Mouse (Mus musculus) kidney, postnatal 0 days (tissue): ENCODE measurements around the gene Srsf5. TPM values are rescaled to one million over a fixed set of nuclear protein-coding genes. Genes with fewer than 3 reads are reported as not detected.
A peak's percentile ranks its signal among the peaks of the same experiment; 100 is the strongest.

ENCODE experiments used
- ATAC-seq: fragments of 200-750 bp; cut with Nextera tagmentation; replicated peaks from 2 replicates; pipeline ENCODE4 v1.8.0; 2017; ENCODE audit warnings: low read depth, moderate number of reproducible peaks, moderate TSS enrichment, moderate library complexity; ENCODE audit not compliant: low FRiP score
- DNase-seq: peaks from one replicate; pipeline ENCODE4 v3.0.0-alpha.2; 2016; ENCODE audit warnings: low spot score
- H3K27ac ChIP-seq: fragments of 300-500 bp; sonication (generic); 2 replicates; pipeline ENCODE4 v1.5.1; 2014; ENCODE audit warnings: mild to moderate bottlenecking
- H3K27me3 ChIP-seq: fragments of 300-500 bp; sonication (generic); 2 replicates; pipeline ENCODE4 v1.6.1; 2014; ENCODE audit warnings: low read length, mixed read lengths; ENCODE audit not compliant: insufficient read depth
- H3K36me3 ChIP-seq: fragments of 300-500 bp; sonication (generic); 2 replicates; pipeline ENCODE4 v1.6.1; 2014; ENCODE audit warnings: low read length, mixed read lengths; ENCODE audit not compliant: insufficient read depth
- H3K4me1 ChIP-seq: fragments of 300-500 bp; sonication (generic); replicated peaks from 2 replicates; pipeline ENCODE4 v1.6.1; 2014; ENCODE audit warnings: antibody characterized with exemption, low read length, mixed read lengths; ENCODE audit not compliant: insufficient read depth
- H3K4me2 ChIP-seq: fragments of 300-500 bp; sonication (generic); 2 replicates; pipeline ENCODE4 v1.6.1; 2014; ENCODE audit warnings: mild to moderate bottlenecking, low read length, moderate library complexity, mixed read lengths
- H3K4me3 ChIP-seq: fragments of 300-500 bp; sonication (generic); replicated peaks from 2 replicates; pipeline ENCODE4 v1.5.1; 2014; ENCODE audit warnings: low read depth, low read length
- H3K9ac ChIP-seq: fragments of 300-500 bp; sonication (generic); 2 replicates; pipeline ENCODE4 v1.6.1; 2014; ENCODE audit warnings: low read depth, low read length
- H3K9me3 ChIP-seq: fragments of 300-500 bp; sonication (generic); replicated peaks from 2 replicates; pipeline ENCODE4 v1.6.1; 2016; ENCODE audit warnings: low read length, inconsistent platforms, mixed read lengths
- CTCF ChIP-seq: IDR thresholded peaks from 2 replicates; pipeline ENCODE4 v1.5.1; 2016; ENCODE audit warnings: antibody characterized with exemption, low read depth, mild to moderate bottlenecking, moderate library complexity
- WGBS: fragments of 180-500 bp; shearing (Covaris S2); extraction: QIAGEN DNeasy Blood & Tissue Kit; methylation state at CpG from one replicate; pipeline ENCODE4 v1.1.7; 2014; 5-methylcytosine and 5-hydroxymethylcytosine counted together
- polyA plus RNA-seq: library from polyadenylated mRNA; unstranded; fragments of >200 nt; fragmentation: Nextera tagmentation; extraction: Ambion mirVana; gene quantifications from 2 replicates; pipeline ENCODE4 v1.2.1, GENCODE M21; 2015

Srsf5 gene
- 659 and 670 TPM in 2 replicates for polyA plus RNA-seq

DNA sequence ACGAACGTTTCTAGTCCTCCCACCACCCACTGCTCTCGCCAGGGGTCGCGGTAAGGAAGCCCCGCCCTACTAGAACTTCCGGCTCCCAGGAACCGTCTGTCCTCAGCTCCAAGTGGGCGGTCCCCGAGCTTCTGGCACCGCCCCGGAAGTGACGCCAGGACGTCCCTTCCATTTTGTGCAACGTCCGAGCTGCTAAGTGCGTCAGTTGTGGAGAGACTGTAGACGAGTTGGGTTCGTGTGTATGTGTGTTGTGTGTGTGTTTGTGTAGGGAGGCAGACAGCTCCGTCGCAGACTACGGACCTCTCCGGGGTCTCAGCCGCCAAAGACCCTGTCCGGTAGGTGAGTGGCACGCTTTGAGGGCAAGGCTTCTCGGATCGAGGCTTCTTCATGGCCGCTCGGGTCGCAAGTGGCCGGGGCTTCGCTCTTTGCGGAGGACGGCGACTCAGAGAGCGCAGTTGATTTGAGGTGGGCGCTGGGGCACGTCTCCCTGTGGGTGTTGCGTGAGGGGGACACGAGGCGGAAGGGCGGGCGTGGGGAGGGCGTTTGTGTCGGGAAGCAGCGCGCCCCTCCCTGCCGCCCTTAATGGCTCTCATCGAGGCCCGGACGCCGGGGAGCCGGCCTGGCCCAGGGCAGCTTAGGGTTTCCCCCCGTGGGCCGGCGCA is at the start of gene Srsf5:
TSS of gene Srsf5 (plus strand) at position 171 of the 662 bp plus-strand sequence.
- Histone ChIP-seq H3K9me3 (no peaks in the 10 kb centered on the region), H3K27me3 (no peaks in the 10 kb centered on the region), H3K4me1 (peaks cover 4% of the 10 kb centered on the region; the same call in 1 of the 2 replicates), H3K36me3 (peaks cover 23% of the 10 kb centered on the region), H3K9ac (peak within 1 kb of the TSS; percentile 99), H3K27ac (peak within 1 kb of the TSS; percentile 97), H3K4me3 (peak within 1 kb of the TSS; percentile 100), H3K4me2 (peak within 1 kb of the TSS; percentile 71)
- peak; percentile 90 for ATAC-seq
- WGBS, result under 1% methylated on average over 57 of the region's 57 CpGs
- peak; percentile 98 for DNase-seq
- TF ChIP-seq CTCF, result peak; percentile 66

DNA sequence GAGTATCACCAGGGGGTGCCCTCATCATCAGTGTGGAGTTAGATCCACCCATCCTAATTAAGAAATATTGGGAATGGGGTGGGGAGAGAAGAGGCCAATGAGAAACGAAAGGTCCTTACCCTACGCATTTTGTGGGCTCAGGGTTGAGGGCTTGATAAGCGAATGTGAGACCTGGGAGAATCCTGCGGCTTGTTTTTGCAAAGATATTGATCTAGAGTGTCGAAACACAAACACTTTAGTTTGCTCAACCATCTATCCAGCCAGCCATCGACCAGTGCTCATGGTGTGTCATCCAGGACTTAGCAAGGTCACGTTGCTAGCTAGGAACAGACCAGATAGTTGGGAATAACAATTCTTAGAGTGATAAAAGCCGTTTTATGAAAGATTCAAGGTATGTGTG is 35.7 kb upstream of the Srsf5 start:
- ATAC-seq (no peak), DNase-seq (no peak)
- Histone ChIP-seq H3K4me2 (no peak overlapping the region), H3K9ac (no peak overlapping the region), H3K4me3 (no peak overlapping the region), H3K9me3 (no peaks in the 10 kb centered on the region), H3K27me3 (no peaks in the 10 kb centered on the region), H3K27ac (no peak overlapping the region), H3K4me1 (no peaks in the 10 kb centered on the region), H3K36me3 (no peaks in the 10 kb centered on the region)
- no peak for TF ChIP-seq CTCF
- whole genome bisulfite sequencing, result 86% methylated on average over 8 of the region's 8 CpGs

DNA sequence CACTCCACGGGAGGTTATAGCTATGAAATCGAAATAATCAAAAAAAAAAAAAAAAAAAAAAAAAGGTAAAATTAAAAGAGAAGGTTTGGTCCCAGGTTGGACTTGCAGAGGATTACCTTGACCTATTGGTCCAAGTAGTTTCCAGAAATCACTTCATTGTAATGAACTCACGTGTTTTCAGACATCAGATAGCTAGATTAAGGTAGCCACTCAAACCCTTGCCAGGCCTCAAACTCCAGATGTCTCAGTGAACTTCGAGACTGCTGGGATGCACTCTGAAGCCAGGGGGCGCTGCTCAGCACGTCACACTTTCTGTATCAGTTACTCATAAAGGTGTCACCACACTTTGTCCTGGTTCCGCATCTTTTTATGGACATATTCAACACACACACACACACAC is 27.5 kb upstream of the Srsf5 start:
- no peak overlapping the region for H3K27ac ChIP-seq
- no peaks in the 10 kb centered on the region for H3K27me3 ChIP-seq
- H3K4me2 ChIP-seq, result no peak overlapping the region
- no peaks in the 10 kb centered on the region for H3K9me3 ChIP-seq
- H3K4me1 ChIP-seq, result no peaks in the 10 kb centered on the region
- TF ChIP-seq CTCF, result peak; percentile 51; the same call in 1 of the 2 replicates
- no peak overlapping the region for H3K4me3 ChIP-seq
- ATAC-seq (no peak), DNase-seq (no peak)
- H3K36me3 ChIP-seq, result no peaks in the 10 kb centered on the region
- WGBS, result 61% methylated on average over 7 of the region's 7 CpGs
- no peak overlapping the region for H3K9ac ChIP-seq

DNA sequence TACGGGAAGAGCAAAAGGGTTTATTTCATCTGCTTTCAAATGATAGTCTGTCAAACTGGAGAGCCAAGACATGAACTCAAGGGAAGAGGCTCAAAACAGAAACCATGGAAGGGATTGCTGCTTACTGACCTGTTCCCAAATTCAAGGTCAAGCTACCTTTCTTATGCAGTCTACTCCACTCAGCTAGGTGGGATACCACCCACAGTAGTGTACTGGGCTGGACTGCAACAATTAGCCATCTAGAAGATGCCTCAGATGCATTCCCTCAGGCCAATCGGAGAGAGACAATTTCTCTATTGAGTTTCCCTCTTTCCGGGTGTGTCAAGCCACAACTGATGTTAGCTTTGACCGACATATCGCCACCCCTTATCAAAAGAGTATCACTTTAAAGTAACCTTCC is 24.0 kb upstream of the Srsf5 start:
- Histone ChIP-seq H3K4me3 (no peak overlapping the region), H3K9me3 (no peaks in the 10 kb centered on the region), H3K9ac (no peak overlapping the region), H3K36me3 (no peaks in the 10 kb centered on the region), H3K4me1 (no peaks in the 10 kb centered on the region), H3K27me3 (no peaks in the 10 kb centered on the region), H3K4me2 (no peak overlapping the region), H3K27ac (no peak overlapping the region)
- no peak for ATAC-seq
- no peak for DNase-seq
- no peak for TF ChIP-seq CTCF
- 95% methylated on average over 5 of the region's 5 CpGs for WGBS

DNA sequence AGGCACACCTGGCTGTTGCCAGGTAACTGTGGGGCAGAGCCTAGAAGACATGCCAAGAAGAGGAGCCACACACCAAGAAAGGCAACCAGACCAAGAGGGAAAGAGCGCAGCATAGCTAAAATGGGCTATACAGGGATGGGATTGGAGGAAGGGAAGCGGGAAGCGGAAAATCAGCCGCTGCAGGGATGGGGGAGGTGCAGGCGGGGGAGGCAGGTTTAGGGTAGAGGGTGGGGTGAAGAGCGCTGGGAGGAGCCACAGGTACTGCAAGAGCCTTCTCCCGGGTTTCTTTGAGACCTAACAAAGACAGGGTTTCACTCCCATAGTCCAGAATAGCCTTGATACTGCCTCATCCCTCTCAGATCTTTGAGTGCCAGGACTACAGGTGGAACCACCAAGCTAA is 22.4 kb upstream of the Srsf5 start:
- DNase-seq (peak; percentile 36), ATAC-seq (no peak)
- peak overlapping the region; percentile 42 for H3K4me2 ChIP-seq
- H3K36me3 ChIP-seq, result no peaks in the 10 kb centered on the region
- H3K4me1 ChIP-seq, result no peaks in the 10 kb centered on the region
- H3K9ac ChIP-seq, result no peak overlapping the region
- H3K4me3 ChIP-seq, result no peak overlapping the region
- no peaks in the 10 kb centered on the region for H3K27me3 ChIP-seq
- TF ChIP-seq CTCF, result no peak
- H3K27ac ChIP-seq, result no peak overlapping the region
- WGBS, result 12% methylated on average over 7 of the region's 7 CpGs
- no peaks in the 10 kb centered on the region for H3K9me3 ChIP-seq

DNA sequence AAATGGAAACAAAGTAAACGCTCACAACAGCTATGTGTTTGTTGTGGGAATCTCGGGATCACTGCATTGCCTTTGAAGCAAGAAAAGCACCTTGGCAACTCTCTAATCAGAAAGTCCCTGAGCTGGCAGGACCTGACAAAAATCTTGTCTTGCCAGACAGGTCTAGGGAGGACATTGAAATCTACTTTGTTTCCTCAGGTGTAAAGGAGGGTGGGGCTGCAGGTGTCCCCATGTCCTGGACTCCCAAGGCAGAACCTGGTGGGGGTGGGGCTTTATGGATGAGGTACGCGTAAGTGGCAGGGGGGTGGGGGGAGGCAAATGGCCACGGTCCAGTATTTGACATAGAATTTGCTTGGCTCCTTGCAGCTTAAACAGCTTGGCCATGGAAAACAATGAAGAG is 21.7 kb upstream of the Srsf5 start:
- ATAC-seq (no peak), DNase-seq (no peak)
- H3K9ac ChIP-seq, result no peak overlapping the region
- WGBS, result 64% methylated on average over 5 of the region's 5 CpGs
- no peaks in the 10 kb centered on the region for H3K27me3 ChIP-seq
- H3K27ac ChIP-seq, result no peak overlapping the region
- no peak overlapping the region for H3K4me3 ChIP-seq
- H3K9me3 ChIP-seq, result no peaks in the 10 kb centered on the region
- TF ChIP-seq CTCF, result no peak
- H3K4me1 ChIP-seq, result no peaks in the 10 kb centered on the region
- no peak overlapping the region for H3K4me2 ChIP-seq
- no peaks in the 10 kb centered on the region for H3K36me3 ChIP-seq

DNA sequence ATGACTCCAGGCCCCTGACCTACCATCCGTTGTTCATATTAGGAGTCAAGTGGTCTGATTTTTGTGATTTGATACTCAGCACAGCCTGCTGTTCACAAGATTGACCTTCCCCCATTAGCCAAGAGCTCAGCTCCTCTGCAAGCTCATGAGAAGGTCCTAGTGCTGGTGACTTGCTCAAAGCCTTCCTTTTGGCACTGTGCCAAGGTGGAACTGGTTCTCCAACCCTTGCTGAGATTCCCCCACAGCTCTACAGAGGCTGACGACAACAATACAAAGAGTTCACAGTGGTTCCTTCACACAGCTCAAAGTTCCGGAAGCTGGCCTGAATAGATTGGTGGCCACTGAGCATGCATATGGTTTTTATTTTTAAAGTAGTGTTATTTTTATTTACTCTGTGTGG is 21.1 kb upstream of the Srsf5 start:
- ATAC-seq (peak; percentile 68; the same call in 1 of the 2 replicates), DNase-seq (peak; percentile 43)
- Histone ChIP-seq H3K36me3 (no peaks in the 10 kb centered on the region), H3K9ac (no peak overlapping the region), H3K4me2 (no peak overlapping the region), H3K4me3 (no peak overlapping the region), H3K27ac (peak overlapping the region; percentile 19; the same call in 1 of the 2 replicates), H3K9me3 (no peaks in the 10 kb centered on the region), H3K27me3 (no peaks in the 10 kb centered on the region), H3K4me1 (no peaks in the 10 kb centered on the region)
- 55% methylated on average over 3 of the region's 3 CpGs for WGBS
- TF ChIP-seq CTCF, result no peak
